Mouse (Mus musculus) cortical plate, adult 2 months (tissue): ENCODE data around the gene Rps11.

Source experiments
- CTCF ChIP-seq: fragments of 200-500 bp; IDR thresholded peaks from 2 replicates; pipeline ENCODE4 v1.5.1; 2011; ENCODE audit warnings: mild to moderate bottlenecking, control low read depth, low read length; ENCODE audit not compliant: insufficient read depth; ENCODE audit errors: extremely low read depth
- POLR2A ChIP-seq: fragments of 200-500 bp; IDR thresholded peaks from 2 replicates; pipeline ENCODE4 v1.6.1; 2011; ENCODE audit warnings: mild to moderate bottlenecking, low read length, control low read depth; ENCODE audit not compliant: insufficient read depth; ENCODE audit errors: extremely low read depth

GRCm38 (mm10) chr7:45079856-45080255 lies 44.4 kb downstream of the Rps11 start:
- TF ChIP-seq POLR2A (no peak), CTCF (peak; percentile 89)
